Mouse (Mus musculus) lung, embryonic 16.5 days (tissue): Measurements from ENCODE around the gene Gm20883. TPM values are rescaled to one million over a fixed set of nuclear protein-coding genes. Genes with fewer than 3 reads are reported as not detected.
"Not testable (repeated sequence)": the region's sequence is repeated elsewhere in the genome, so short reads cannot be mapped to it uniquely, and the experiment has no call there.

Experiments used
- ATAC-seq: fragments of 200-750 bp; cut with Nextera tagmentation; 2 replicates; pipeline ENCODE4 v1.8.0; 2017; ENCODE audit warnings: low read depth, mild to moderate bottlenecking, moderate library complexity
- H3K27ac ChIP-seq: fragments of 300-500 bp; sonication (generic); 2 replicates; pipeline ENCODE4 v1.5.1; 2014; ENCODE audit warnings: mild to moderate bottlenecking, control low read depth, low read length
- H3K27me3 ChIP-seq: fragments of 300-500 bp; sonication (generic); 2 replicates; pipeline ENCODE4 v1.6.1; 2014; ENCODE audit warnings: low read depth, low read length, mixed read lengths; ENCODE audit not compliant: control insufficient read depth, insufficient read depth
- H3K36me3 ChIP-seq: fragments of 300-500 bp; sonication (generic); 2 replicates; pipeline ENCODE4 v1.6.1; 2014; ENCODE audit warnings: low read length; ENCODE audit not compliant: control insufficient read depth, insufficient read depth
- H3K4me1 ChIP-seq: fragments of 300-500 bp; sonication (generic); replicated peaks from 2 replicates; pipeline ENCODE4 v1.6.1; 2014; ENCODE audit warnings: low read length, mixed read lengths; ENCODE audit not compliant: control insufficient read depth, insufficient read depth
- H3K4me2 ChIP-seq: fragments of 300-500 bp; sonication (generic); 2 replicates; pipeline ENCODE4 v1.6.1; 2014; ENCODE audit warnings: low read depth, low read length, control low read depth
- H3K4me3 ChIP-seq: fragments of 300-500 bp; sonication (generic); 2 replicates; pipeline ENCODE4 v1.5.1; 2014; ENCODE audit warnings: mild to moderate bottlenecking, low read length, control low read depth
- H3K9ac ChIP-seq: fragments of 300-500 bp; sonication (generic); 2 replicates; pipeline ENCODE4 v1.6.1; 2014; ENCODE audit warnings: low read length, control low read depth
- H3K9me3 ChIP-seq: fragments of 300-500 bp; sonication (generic); 2 replicates; pipeline ENCODE4 v1.6.1; 2016; ENCODE audit warnings: low read length; ENCODE audit not compliant: control insufficient read depth
- WGBS: fragments of 180-500 bp; shearing (Covaris S2); extraction: QIAGEN DNeasy Blood & Tissue Kit; methylation state at CpG from one replicate; pipeline ENCODE4 v1.1.7; 2014; 5-methylcytosine and 5-hydroxymethylcytosine counted together
- polyA plus RNA-seq: library from polyadenylated mRNA; unstranded; fragments of >200 nt; fragmentation: Nextera tagmentation; extraction: Ambion mirVana; gene quantifications from 2 replicates; pipeline ENCODE4 v1.2.1, GENCODE M21; 2015

Gm20883 gene
- polyA plus RNA-seq, result not detected in 2 replicates

DNA sequence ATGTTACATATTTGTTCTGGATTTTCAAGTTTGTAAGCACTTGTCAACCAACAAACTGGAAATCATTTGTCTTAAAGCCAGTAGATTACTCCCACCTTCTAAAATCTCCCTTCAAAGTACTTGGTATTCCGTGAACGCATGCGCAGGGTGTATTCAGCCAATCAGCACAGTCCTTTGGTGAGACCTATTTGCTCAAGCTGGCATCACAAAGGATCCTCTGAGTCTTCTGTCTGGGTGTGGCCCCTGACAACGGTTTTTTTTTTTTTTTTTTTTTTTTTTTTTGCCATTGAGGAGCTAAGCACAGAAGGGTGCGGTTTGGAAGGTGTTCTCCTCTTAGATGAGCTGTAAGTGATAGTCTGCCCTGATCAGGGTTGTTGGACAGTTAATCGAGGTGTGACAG lies at the start of gene Gm20883:
TSS of gene Gm20883 (plus strand) at position 301 of the 400 bp plus-strand sequence.
- H3K9me3 ChIP-seq, H3K4me3 ChIP-seq, H3K4me1 ChIP-seq, H3K9ac ChIP-seq, H3K36me3 ChIP-seq, H3K27me3 ChIP-seq, H3K4me2 ChIP-seq, ATAC-seq, H3K27ac ChIP-seq: not testable (repeated sequence)
- no CpG with 5 or more reads among the region's 6 CpGs for WGBS
